Mouse (Mus musculus): Measurements from ENCODE around the gene Herpud2.

- TF ChIP-seq CTCF (IDR thresholded peaks at IDR 0.05; ENCODE audit: insufficient read depth, low read depth, low read length) (no peak), POLR2A (IDR thresholded peaks at IDR 0.05; ENCODE audit: insufficient read depth, low read depth, low read length) (no peak)
Measured at GRCm38 (mm10) chr9:25158218-25158617, 6.6 kb upstream of the Herpud2 start.
